Comparison of ENCODE assay signal across 20 mouse cellular contexts in the genomic region with DNA sequence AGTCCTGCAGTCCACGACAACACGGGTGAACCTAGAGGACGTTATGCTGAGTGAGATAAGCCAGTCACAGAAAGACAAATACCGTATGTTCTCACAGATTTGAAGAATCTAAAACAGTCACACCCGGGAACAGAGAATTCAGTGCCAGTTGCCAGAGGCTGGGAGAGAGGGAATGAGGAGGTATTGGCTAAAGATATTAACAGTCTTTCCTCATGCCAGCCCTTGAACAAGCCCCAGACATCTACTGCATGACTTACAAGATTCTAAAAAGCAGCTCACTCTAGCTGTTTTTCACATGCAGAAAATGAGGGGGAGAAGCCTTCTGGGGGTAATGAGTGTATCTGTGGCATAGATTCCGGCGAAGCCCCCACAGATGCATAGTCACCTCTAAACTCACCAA.
"Had no signal": no experiment of that assay in that cellular context is flagged by ENCODE, and none has a peak within 500 bp of the region (broad histone marks: within the 10 kb centered on the region; RNA-seq: fewer than 3 reads in every experiment).

No protein-coding gene starts in this region.

- H3K9ac ChIP-seq: liver, embryonic 14.5 days; lung, embryonic 15.5 days; neural tube, embryonic 12.5 days; neural tube, embryonic 15.5 days had no signal

- H3K27ac ChIP-seq: kidney, postnatal 0 days; liver, embryonic 14.5 days; lung, embryonic 15.5 days; midbrain, embryonic 10.5 days; neural tube, embryonic 12.5 days; neural tube, embryonic 15.5 days; stomach, postnatal 0 days had no signal

- DNase-seq: kidney, adult 2 months; kidney, postnatal 25 days; lung, adult 18-20 months; lung, postnatal 10 days; lung, postnatal 36 days; midbrain, embryonic 14.5 days; right cerebral cortex, adult 18-20 months; right cerebral cortex, postnatal 14 days; right cerebral cortex, postnatal 4 days; thymus, adult 2 months; thymus, postnatal 14 days; thymus, postnatal 4 days had no signal

- H3K4me2 ChIP-seq: lung, embryonic 15.5 days; neural tube, embryonic 12.5 days; neural tube, embryonic 15.5 days had no signal

- H3K4me1 ChIP-seq: megakaryocyte, embryonic 14.5 days; neural tube, embryonic 12.5 days had no signal

- H3K36me3 ChIP-seq: lung, embryonic 15.5 days; midbrain, embryonic 10.5 days; neural tube, embryonic 12.5 days; neural tube, embryonic 15.5 days had no signal

- H3K4me3 ChIP-seq: lung, embryonic 15.5 days; megakaryocyte, embryonic 14.5 days; midbrain, embryonic 10.5 days; neural tube, embryonic 12.5 days; neural tube, embryonic 15.5 days had no signal

- H3K9me3 ChIP-seq: lung, embryonic 15.5 days; megakaryocyte, embryonic 14.5 days; midbrain, embryonic 10.5 days; neural tube, embryonic 12.5 days; neural tube, embryonic 15.5 days had no signal

- H3K27me3 ChIP-seq: lung, embryonic 15.5 days; neural tube, embryonic 12.5 days; neural tube, embryonic 15.5 days had no signal
